Mouse (Mus musculus) CD4-positive, CD25-positive, alpha-beta regulatory T cell, adult 4 months (primary cell): ENCODE data around the gene Bmp2k. TPM values are rescaled to one million over a fixed set of nuclear protein-coding genes. Genes with fewer than 3 reads are reported as not detected.

Experiments
- ATAC-seq: one replicate; pipeline ENCODE4 v1.8.0; 2017
- polyA plus RNA-seq, 2 experiments: library from polyadenylated mRNA; unstranded; fragments of 100-300 nt; shearing (Covaris generic); gene quantifications; one replicate each; pipeline ENCODE4 v1.2.1; 2017

Gene Bmp2k
- polyA plus RNA-seq, 2 experiments from 2014 or later: 17.8 to 25.5 TPM

GRCm38 (mm10) chr5:97055511-97056068 is 58.1 kb downstream of the Bmp2k start:
- peak; percentile 76 for ATAC-seq

GRCm38 (mm10) chr5:97056359-97056758 is 58.9 kb downstream of the Bmp2k start:
- ATAC-seq: no peak

GRCm38 (mm10) chr5:97056791-97057450 is 59.4 kb downstream of the Bmp2k start:
- ATAC-seq: no peak

- no peak for ATAC-seq
These were observed 63.4 kb downstream of the Bmp2k start for GRCm38 (mm10) chr5:97060864-97061263.

GRCm38 (mm10) chr5:97062041-97062440 is 64.6 kb downstream of the Bmp2k start:
- ATAC-seq: no peak

- peak; percentile 61 for ATAC-seq
These were observed 68.3 kb downstream of the Bmp2k start for GRCm38 (mm10) chr5:97065746-97066145.

GRCm38 (mm10) chr5:97075476-97076151 is 78.1 kb downstream of the Bmp2k start:
- ATAC-seq: no peak

- ATAC-seq: no peak
These were observed 78.7 kb downstream of the Bmp2k start for GRCm38 (mm10) chr5:97076167-97076566.

GRCm38 (mm10) chr5:97077676-97078075 is 80.2 kb downstream of the Bmp2k start:
- no peak for ATAC-seq

- no peak for ATAC-seq
These were observed 81.2 kb downstream of the Bmp2k start for GRCm38 (mm10) chr5:97078641-97079040.

- ATAC-seq: peak; percentile 62
These were observed 84.0 kb downstream of the Bmp2k start for GRCm38 (mm10) chr5:97081481-97081880.

- no peak for ATAC-seq
These were observed 86.2 kb downstream of the Bmp2k start for GRCm38 (mm10) chr5:97083701-97084100.

GRCm38 (mm10) chr5:97084541-97084940 is 87.1 kb downstream of the Bmp2k start:
- ATAC-seq: no peak

- no peak for ATAC-seq
These were observed 87.6 kb downstream of the Bmp2k start for GRCm38 (mm10) chr5:97085071-97085470.

- no peak for ATAC-seq
These were observed 89.6 kb downstream of the Bmp2k start for GRCm38 (mm10) chr5:97087030-97087630.

- no peak for ATAC-seq
These were observed 90.3 kb downstream of the Bmp2k start for GRCm38 (mm10) chr5:97087746-97088145.

- no peak for ATAC-seq
These were observed 90.7 kb downstream of the Bmp2k start for GRCm38 (mm10) chr5:97088231-97088630.

GRCm38 (mm10) chr5:97089426-97089825 is 91.9 kb downstream of the Bmp2k start:
- no peak for ATAC-seq

GRCm38 (mm10) chr5:97090034-97090784 is 92.7 kb downstream of the Bmp2k start:
- peak; percentile 94 for ATAC-seq

- no peak for ATAC-seq
These were observed 95.5 kb downstream of the Bmp2k start for GRCm38 (mm10) chr5:97092970-97093369.

- ATAC-seq: peak; percentile 68
These were observed 97.8 kb downstream of the Bmp2k start for GRCm38 (mm10) chr5:97095335-97095734.

GRCm38 (mm10) chr5:97097631-97098041 is 100.1 kb downstream of the Bmp2k start:
- ATAC-seq: no peak

- ATAC-seq: no peak
These were observed 102.5 kb downstream of the Bmp2k start for GRCm38 (mm10) chr5:97099954-97100353.
